Mouse (Mus musculus): ENCODE measurements around the gene Rab11a.

GRCm38 (mm10) chr9:64769911-64770310, 32.4 kb upstream of the Rab11a start:
- no peak for TF ChIP-seq CTCF (IDR thresholded peaks at IDR 0.05; ENCODE audit: borderline replicate concordance, control insufficient read depth, extremely low read depth, insufficient read depth, low read length, poor library complexity)
- no peak for TF ChIP-seq POLR2A (IDR thresholded peaks at IDR 0.05; ENCODE audit: control insufficient read depth, extremely low read depth, insufficient read depth, low read length, poor library complexity)
